33 mouse cellular contexts compared by ENCODE assay signal in genomic region chr5:102478076-102478475, GRCm38 (mm10). TPM values are rescaled to one million over a fixed set of nuclear protein-coding genes. Genes with fewer than 3 reads are reported as not detected.
DNase-seq lines count a peak whose midpoint lies in the region; ATAC-seq and TF ChIP-seq lines count a peak whose summit lies in the region.
"Had no signal": no experiment of that assay in that cellular context is flagged by ENCODE, and none has a peak within 500 bp of the region (broad histone marks: within the 10 kb centered on the region; RNA-seq: fewer than 3 reads in every experiment).

No protein-coding gene starts in this region.

- no peak overlapping the region for H3K9ac ChIP-seq in lung, postnatal 0 days (replicated peaks; ENCODE audit: low read depth)
- H3K9ac ChIP-seq: forebrain, postnatal 0 days; heart, embryonic 12.5 days; hindbrain, embryonic 13.5 days; limb, embryonic 15.5 days; liver, embryonic 13.5 days; lung, embryonic 14.5 days; midbrain, embryonic 13.5 days; neural tube, embryonic 13.5 days had no signal

- no peaks in the 10 kb centered on the region for H3K9me3 ChIP-seq in lung, postnatal 0 days (ENCODE audit: low read length)
- H3K9me3 ChIP-seq: heart, embryonic 12.5 days; hindbrain, embryonic 13.5 days; limb, embryonic 10.5 days; limb, embryonic 15.5 days; liver, embryonic 13.5 days; midbrain, embryonic 13.5 days; neural tube, embryonic 13.5 days had no signal

- no peak overlapping the region for H3K4me2 ChIP-seq in lung, postnatal 0 days (replicated peaks; ENCODE audit: low read depth, low read length)
- H3K4me2 ChIP-seq: heart, embryonic 12.5 days; hindbrain, embryonic 13.5 days; limb, embryonic 15.5 days; liver, embryonic 13.5 days; lung, embryonic 14.5 days; midbrain, embryonic 13.5 days; neural tube, embryonic 13.5 days had no signal

- H3K27ac ChIP-seq in lung, postnatal 0 days (ENCODE audit: low read length) = no peak overlapping the region
- H3K27ac ChIP-seq: hindbrain, embryonic 13.5 days; kidney, postnatal 0 days; limb, embryonic 10.5 days; limb, embryonic 15.5 days; liver, embryonic 13.5 days; midbrain, embryonic 13.5 days; neural tube, embryonic 13.5 days had no signal

- peak; percentile 48 to 58 for DNase-seq in cerebellum, postnatal 10 days
- DNase-seq in lung, postnatal 0 days (ENCODE audit: low spot score) = peak; percentile 19
- no peak for DNase-seq in lung, adult 18-20 months
- peak; percentile 39 for DNase-seq in R1 (ENCODE audit: low read depth, low spot score)
- no peak for DNase-seq in gastrocnemius, postnatal 14 days
- DNase-seq in lung, postnatal 25 days (ENCODE audit: low spot score) = no peak
- DNase-seq: adrenal gland, adult 2 months; cerebellum, adult 18-20 months; forebrain, postnatal 0 days; gastrocnemius, postnatal 10 days; heart, adult 18-20 months; heart, postnatal 4 days; kidney, adult 8-10 months; kidney, postnatal 4 days; liver, embryonic 13.5 days; lung, embryonic 14.5 days; lung, postnatal 36 days; right cerebral cortex, postnatal 4 days had no signal

- TF ChIP-seq EP300 in lung, postnatal 0 days (IDR thresholded peaks at IDR 0.05) = no peak

- TF ChIP-seq CTCF in lung, postnatal 0 days (IDR thresholded peaks at IDR 0.05) = no peak

- intact Hi-C loops in gastrocnemius, postnatal 14 days (cut with DNase I; ENCODE audit: low total_unique reads) = no loop called here

- no peaks in the 10 kb centered on the region for H3K36me3 ChIP-seq in lung, postnatal 0 days (ENCODE audit: insufficient read depth, low read length)
- H3K36me3 ChIP-seq: heart, embryonic 12.5 days; hindbrain, embryonic 13.5 days; limb, embryonic 10.5 days; limb, embryonic 15.5 days; liver, embryonic 13.5 days; midbrain, embryonic 13.5 days; neural tube, embryonic 13.5 days had no signal

- whole genome bisulfite sequencing in lung, postnatal 0 days = 7% methylated on average over 2 of the region's 2 CpGs

- no peak overlapping the region for H3K4me3 ChIP-seq in lung, postnatal 0 days (ENCODE audit: low read depth, low read length)
- H3K4me3 ChIP-seq: heart, embryonic 12.5 days; hindbrain, embryonic 13.5 days; limb, embryonic 10.5 days; limb, embryonic 15.5 days; liver, embryonic 13.5 days; midbrain, embryonic 13.5 days; myocyte; neural tube, embryonic 13.5 days had no signal

- no peaks in the 10 kb centered on the region for H3K4me1 ChIP-seq in lung, postnatal 0 days (ENCODE audit: insufficient read depth, low read depth, low read length)
- H3K4me1 ChIP-seq: liver, embryonic 13.5 days had no signal

- H3K27me3 ChIP-seq in lung, postnatal 0 days (replicated peaks; ENCODE audit: insufficient read depth, low read length) = no peaks in the 10 kb centered on the region
- H3K27me3 ChIP-seq: CH12.LX; hindbrain, embryonic 13.5 days; limb, embryonic 15.5 days had no signal

- no peak for ATAC-seq in cerebellum, adult (ENCODE audit: insufficient number of reproducible peaks, low FRiP score, low TSS enrichment)
- no peak for ATAC-seq in lung, postnatal 0 days
- ATAC-seq in megakaryocyte, adult 5-6 weeks (ENCODE audit: poor library complexity, severe bottlenecking) = peak; percentile 29; the same call in 1 of the 2 replicates
- ATAC-seq: activated CD4-positive, CD25-positive, alpha-beta regulatory T cell, adult 4 months; forebrain, postnatal 0 days; intestine, embryonic 16.5 days; midbrain, embryonic 13.5 days had no signal

RNA-seq across cellular contexts. Expression of gene Arhgap24, which starts 3.1 kb away (rescaled TPM):
- 26.3 and 28.2 TPM in 2 replicates for polyA plus RNA-seq in lung, postnatal 0 days (2015; fragmentation: Nextera tagmentation; extraction: Ambion mirVana)
- 7.1 and 7.5 TPM in 2 replicates for total RNA-seq in megakaryocyte, adult 5-6 weeks (2015)
- 10.4 and 10.7 TPM in 2 replicates for total RNA-seq in megakaryocyte, adult 5-6 weeks (2017)
- 10 to 100 TPM; 18.4 to 18.6 TPM for total RNA-seq in gastrocnemius, postnatal 14 days (2021)
- total RNA-seq: megakaryocyte-erythroid progenitor cell, adult 5-6 weeks; MEL had no signal

Comparison
In these comparisons a context has a peak if more than half of its experiments do, and no peak if none do; other contexts are left out.
1. DNase-seq: peak in cerebellum, postnatal 10 days (2 of 2), lung, postnatal 0 days (single experiment) and R1 (single experiment); none in lung, adult 18-20 months (0 of 2), gastrocnemius, postnatal 14 days (single experiment) and lung, postnatal 25 days (single experiment).